In the genomic region with DNA sequence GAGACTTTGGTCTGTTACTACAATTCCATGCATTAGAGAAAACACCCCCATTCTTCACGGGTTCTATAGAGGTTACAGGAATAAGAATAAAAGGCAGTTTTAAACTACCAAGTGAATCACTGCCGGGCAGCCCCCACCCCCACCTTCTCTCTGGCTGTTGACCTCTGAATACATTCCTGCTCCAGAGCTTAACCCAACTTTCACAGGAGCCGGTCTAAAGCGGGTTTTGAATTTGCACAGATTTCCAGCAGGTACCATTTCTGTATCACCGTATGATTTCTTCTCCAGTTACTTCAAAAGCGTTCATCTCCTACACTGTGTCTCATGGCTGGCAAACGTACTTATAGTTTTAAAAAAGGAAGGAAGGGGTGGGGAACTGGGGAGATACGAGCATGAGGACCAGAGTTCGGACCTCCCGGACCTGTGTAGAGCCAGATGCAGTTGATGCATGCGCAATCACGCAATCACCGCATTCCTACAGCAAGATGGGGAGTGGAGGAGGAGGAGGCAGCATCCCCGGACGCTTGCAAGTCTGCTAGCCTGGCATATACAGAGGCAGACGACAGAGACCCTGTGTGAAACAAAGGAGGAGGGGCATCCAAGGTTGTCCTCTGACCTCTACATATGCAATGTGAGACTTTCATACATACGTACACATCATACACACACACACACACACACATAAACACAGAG, we compare ENCODE assay signal across 9 mouse cellular contexts. TPM values are rescaled to one million over a fixed set of nuclear protein-coding genes. Genes with fewer than 3 reads are reported as not detected.
DNase-seq lines count a peak whose midpoint lies in the region; ATAC-seq and TF ChIP-seq lines count a peak whose summit lies in the region.
"Had no signal": no experiment of that assay in that cellular context is flagged by ENCODE, and none has a peak within 500 bp of the region (broad histone marks: within the 10 kb centered on the region; RNA-seq: fewer than 3 reads in every experiment).

No protein-coding gene starts in this region.

- H3K27ac ChIP-seq in layer of hippocampus, adult 2 months = no peak overlapping the region
- H3K27ac ChIP-seq in embryonic facial prominence, embryonic 13.5 days = no peak overlapping the region
- H3K27ac ChIP-seq in intestine, postnatal 0 days (ENCODE audit: low read depth, low read length) = no peak overlapping the region
- peak overlapping the region; percentile 71 for H3K27ac ChIP-seq in neural tube, embryonic 15.5 days (replicated peaks)

- no peaks in the 10 kb centered on the region for H3K36me3 ChIP-seq in embryonic facial prominence, embryonic 13.5 days
- H3K36me3 ChIP-seq in intestine, postnatal 0 days (ENCODE audit: control insufficient read depth, insufficient read depth) = no peaks in the 10 kb centered on the region
- H3K36me3 ChIP-seq in neural tube, embryonic 15.5 days = no peaks in the 10 kb centered on the region

- no peaks in the 10 kb centered on the region for H3K27me3 ChIP-seq in embryonic facial prominence, embryonic 13.5 days
- H3K27me3 ChIP-seq in intestine, postnatal 0 days (replicated peaks; ENCODE audit: control insufficient read depth, insufficient read depth, low read length) = no peaks in the 10 kb centered on the region; the same call in 1 of the 2 replicates
- no peaks in the 10 kb centered on the region for H3K27me3 ChIP-seq in neural tube, embryonic 15.5 days (replicated peaks)

- WGBS in embryonic facial prominence, embryonic 13.5 days = 9% methylated on average over 17 of the region's 17 CpGs
- 31% methylated on average over 17 of the region's 17 CpGs for WGBS in intestine, postnatal 0 days
- WGBS in neural tube, embryonic 15.5 days = 9% methylated on average over 17 of the region's 17 CpGs

- peaks cover 14% of the 10 kb centered on the region for H3K4me1 ChIP-seq in embryonic facial prominence, embryonic 13.5 days
- H3K4me1 ChIP-seq in intestine, postnatal 0 days (replicated peaks; ENCODE audit: control insufficient read depth, insufficient read depth, low read length) = no peaks in the 10 kb centered on the region
- peaks cover 18% of the 10 kb centered on the region for H3K4me1 ChIP-seq in neural tube, embryonic 15.5 days

- no peak for ATAC-seq in embryonic facial prominence, embryonic 13.5 days (ENCODE audit: insufficient number of reproducible peaks, insufficient read depth, low FRiP score, low TSS enrichment, low read depth)
- no peak for ATAC-seq in intestine, postnatal 0 days
- peak; percentile 78 for ATAC-seq in neural tube, embryonic 15.5 days (ENCODE audit: low FRiP score)
- no peak for ATAC-seq in activated CD4-positive, CD25-positive, alpha-beta regulatory T cell, adult 4 months
- no peak for ATAC-seq in cerebellum, adult (ENCODE audit: insufficient number of reproducible peaks, low FRiP score, low TSS enrichment)

- 0 out of 2 replicates have a peak overlapping the region, but pooled peaks have one; percentile 16 for H3K9ac ChIP-seq in embryonic facial prominence, embryonic 13.5 days
- no peak overlapping the region for H3K9ac ChIP-seq in intestine, postnatal 0 days (ENCODE audit: low read depth, low read length)
- H3K9ac ChIP-seq in neural tube, embryonic 15.5 days (replicated peaks) = peak overlapping the region; percentile 33

- TF ChIP-seq CTCF in layer of hippocampus, adult 2 months (conservative IDR thresholded peaks at IDR 0.05) = no peak
- no peak for TF ChIP-seq CTCF in intestine, postnatal 0 days (IDR thresholded peaks at IDR 0.05; ENCODE audit: low read depth)

- peak overlapping the region; percentile 46 for H3K4me3 ChIP-seq in layer of hippocampus, adult 2 months
- H3K4me3 ChIP-seq in embryonic facial prominence, embryonic 13.5 days = peak overlapping the region; percentile 31
- no peak overlapping the region for H3K4me3 ChIP-seq in intestine, postnatal 0 days (ENCODE audit: low read depth, low read length)
- peak overlapping the region; percentile 35 for H3K4me3 ChIP-seq in neural tube, embryonic 15.5 days (replicated peaks)

- DNase-seq in layer of hippocampus, adult 2 months (ENCODE audit: low spot score in 2 of 2) = no peak
- DNase-seq in layer of hippocampus, adult 9-11 months = no peak
- DNase-seq in thymus, postnatal 4 days = no peak
- DNase-seq: cerebellum, adult 9-11 months had no signal

- H3K4me2 ChIP-seq in embryonic facial prominence, embryonic 13.5 days = peak overlapping the region; percentile 61
- 0 out of 2 replicates have a peak overlapping the region, but pooled peaks have one; percentile 9 for H3K4me2 ChIP-seq in intestine, postnatal 0 days (replicated peaks; ENCODE audit: low read depth)
- peak overlapping the region; percentile 59 for H3K4me2 ChIP-seq in neural tube, embryonic 15.5 days

- H3K9me3 ChIP-seq in embryonic facial prominence, embryonic 13.5 days = no peaks in the 10 kb centered on the region
- H3K9me3 ChIP-seq in intestine, postnatal 0 days (ENCODE audit: control insufficient read depth) = no peaks in the 10 kb centered on the region
- no peaks in the 10 kb centered on the region for H3K9me3 ChIP-seq in neural tube, embryonic 15.5 days (replicated peaks)

RNA-seq across cellular contexts. Expression of a gene that starts 15.7 kb away (rescaled TPM):
- total RNA-seq in layer of hippocampus, adult 2 months (2021) = 1 to 10 TPM; 2.0 to 2.3 TPM
- 1.7 and 2.1 TPM in 2 replicates for polyA plus RNA-seq in embryonic facial prominence, embryonic 13.5 days (2015; fragmentation: Nextera tagmentation; extraction: Ambion mirVana)
- 8.0 and 9.8 TPM in 2 replicates for polyA plus RNA-seq in intestine, postnatal 0 days (2015; fragmentation: Nextera tagmentation; extraction: Ambion mirVana)
- polyA plus RNA-seq in neural tube, embryonic 15.5 days (2015; fragmentation: Nextera tagmentation; extraction: Ambion mirVana) = 1.8 and 2.3 TPM in 2 replicates
- not detected for polyA plus RNA-seq in activated CD4-positive, CD25-positive, alpha-beta regulatory T cell, adult 4 months (2017; shearing (Covaris generic))

RNA-seq across cellular contexts. Expression of a gene that starts 23.9 kb away (rescaled TPM):
- under 1 TPM; 0.42 to 0.82 TPM for total RNA-seq in layer of hippocampus, adult 2 months (2021)
- 0.41 and 1.2 TPM in 2 replicates for polyA plus RNA-seq in embryonic facial prominence, embryonic 13.5 days (2015; fragmentation: Nextera tagmentation; extraction: Ambion mirVana)
- polyA plus RNA-seq in intestine, postnatal 0 days (2015; fragmentation: Nextera tagmentation; extraction: Ambion mirVana) = 0.29 and 0.39 TPM in 2 replicates
- 0.31 and 0.54 TPM in 2 replicates for polyA plus RNA-seq in neural tube, embryonic 15.5 days (2015; fragmentation: Nextera tagmentation; extraction: Ambion mirVana)
- polyA plus RNA-seq in activated CD4-positive, CD25-positive, alpha-beta regulatory T cell, adult 4 months (2017; shearing (Covaris generic)) = not detected

Comparison
In these comparisons a context has a peak if more than half of its experiments do, and no peak if none do; other contexts are left out.
1. H3K4me2 ChIP-seq: peak in every context shown above with its lines; median percentile 61 in embryonic facial prominence, embryonic 13.5 days; 59 in neural tube, embryonic 15.5 days; 9 in intestine, postnatal 0 days.